Mouse (Mus musculus): ENCODE measurements at regions not wholly inside any gene's neighbourhood (a gene's known extent, or its start where the extent isn't known, plus 50 kb on each side); places are given as distances from the start of the nearest gene placed in this dataset.

DNA sequence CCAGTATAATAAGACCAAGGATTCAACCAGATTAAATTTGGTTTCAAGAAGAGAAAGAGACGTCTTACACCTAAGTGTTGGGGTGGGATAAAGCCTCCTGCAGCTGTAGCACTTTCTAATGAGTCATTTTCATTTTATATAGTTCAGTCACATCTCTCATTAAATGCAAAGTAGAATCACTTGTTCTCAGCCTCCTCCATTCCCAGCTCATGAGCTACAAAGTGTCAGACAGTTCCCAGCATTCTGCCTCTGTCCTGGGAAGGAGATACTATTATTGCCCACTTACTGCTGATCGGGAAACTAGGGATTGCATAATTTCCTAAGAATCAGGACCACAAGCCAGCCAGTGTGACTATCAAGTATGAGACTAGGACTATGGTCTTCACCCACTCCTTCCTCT lies 158.9 kb downstream of the Tph2 start:
- no peak for ATAC-seq (ENCODE audit: low FRiP score, low TSS enrichment)
- Histone ChIP-seq H3K27me3 (ENCODE audit: insufficient read depth, low read length) (no peaks in the 10 kb centered on the region), H3K27ac (ENCODE audit: low read length) (no peak overlapping the region), H3K36me3 (ENCODE audit: insufficient read depth, low read length) (no peaks in the 10 kb centered on the region), H3K4me1 (ENCODE audit: insufficient read depth, low read length) (no peaks in the 10 kb centered on the region), H3K4me3 (ENCODE audit: low read length) (no peak overlapping the region), H3K9ac (replicated peaks; ENCODE audit: low read length) (no peak overlapping the region), H3K4me2 (replicated peaks; ENCODE audit: low read depth, low read length) (no peak overlapping the region), H3K9me3 (ENCODE audit: low read length) (no peaks in the 10 kb centered on the region)
- 87% methylated on average over 2 of the region's 2 CpGs for WGBS

DNA sequence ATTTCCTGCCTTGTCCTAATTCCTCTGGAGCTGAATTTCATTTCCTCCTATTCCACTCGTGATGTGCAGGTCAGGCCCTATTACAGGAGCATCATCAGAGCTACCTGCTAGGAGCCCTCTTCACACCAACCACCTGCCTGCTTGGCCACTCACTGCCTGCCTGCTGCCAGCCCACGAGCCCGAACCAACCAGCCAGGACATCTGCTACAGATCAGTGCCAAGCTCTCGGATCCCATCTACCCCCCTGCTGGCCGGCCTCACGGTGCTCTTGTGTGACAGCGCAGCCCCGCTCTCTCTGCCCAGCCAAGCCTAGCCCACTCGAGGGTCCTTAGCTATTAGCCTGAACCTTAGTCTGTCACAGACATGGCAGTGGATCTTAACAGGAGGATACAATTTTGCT lies 165.4 kb downstream of the Tph2 start:
- H3K4me3 ChIP-seq (ENCODE audit: low read length): no peak overlapping the region
- H3K27me3 ChIP-seq (ENCODE audit: insufficient read depth, low read length): no peaks in the 10 kb centered on the region
- H3K9me3 ChIP-seq (ENCODE audit: low read length): no peaks in the 10 kb centered on the region
- no peak overlapping the region for H3K9ac ChIP-seq (replicated peaks; ENCODE audit: low read length)
- no peak overlapping the region for H3K27ac ChIP-seq (ENCODE audit: low read length)
- no peaks in the 10 kb centered on the region for H3K4me1 ChIP-seq (ENCODE audit: insufficient read depth, low read length)
- WGBS: 62% methylated on average over 9 of the region's 9 CpGs
- no peak for ATAC-seq (ENCODE audit: low FRiP score, low TSS enrichment)
- H3K36me3 ChIP-seq (ENCODE audit: insufficient read depth, low read length): no peaks in the 10 kb centered on the region
- H3K4me2 ChIP-seq (replicated peaks; ENCODE audit: low read depth, low read length): no peak overlapping the region

GRCm38 (mm10) chr10:115013491-115014001 lies 171.3 kb downstream of the Tph2 start:
- no peak for ATAC-seq (ENCODE audit: low FRiP score, low TSS enrichment)
- no peak overlapping the region for H3K27ac ChIP-seq (ENCODE audit: low read length)
- H3K9me3 ChIP-seq (ENCODE audit: low read length): no peaks in the 10 kb centered on the region
- peak overlapping the region; percentile 38 for H3K4me2 ChIP-seq (replicated peaks; ENCODE audit: low read depth, low read length)
- no peak overlapping the region for H3K4me3 ChIP-seq (ENCODE audit: low read length)
- no peak overlapping the region for H3K9ac ChIP-seq (replicated peaks; ENCODE audit: low read length)
- no peaks in the 10 kb centered on the region for H3K27me3 ChIP-seq (ENCODE audit: insufficient read depth, low read length)
- H3K36me3 ChIP-seq (ENCODE audit: insufficient read depth, low read length): no peaks in the 10 kb centered on the region
- no peaks in the 10 kb centered on the region for H3K4me1 ChIP-seq (ENCODE audit: insufficient read depth, low read length)
- 17% methylated on average over 11 of the region's 11 CpGs for WGBS

GRCm38 (mm10) chr10:115012922-115013321 lies 171.9 kb downstream of the Tph2 start:
- no peak for ATAC-seq (ENCODE audit: low FRiP score, low TSS enrichment)
- H3K9me3 ChIP-seq (ENCODE audit: low read length): no peaks in the 10 kb centered on the region
- H3K27me3 ChIP-seq (ENCODE audit: insufficient read depth, low read length): no peaks in the 10 kb centered on the region
- no peaks in the 10 kb centered on the region for H3K4me1 ChIP-seq (ENCODE audit: insufficient read depth, low read length)
- no peak overlapping the region for H3K4me3 ChIP-seq (ENCODE audit: low read length)
- no peak overlapping the region for H3K4me2 ChIP-seq (replicated peaks; ENCODE audit: low read depth, low read length)
- no peaks in the 10 kb centered on the region for H3K36me3 ChIP-seq (ENCODE audit: insufficient read depth, low read length)
- WGBS: 78% methylated on average over 6 of the region's 6 CpGs
- H3K27ac ChIP-seq (ENCODE audit: low read length): no peak overlapping the region
- H3K9ac ChIP-seq (replicated peaks; ENCODE audit: low read length): no peak overlapping the region

- WGBS: 74% methylated on average over 7 of the region's 7 CpGs
- no peaks in the 10 kb centered on the region for H3K9me3 ChIP-seq (ENCODE audit: low read length)
- H3K27me3 ChIP-seq (ENCODE audit: insufficient read depth, low read length): no peaks in the 10 kb centered on the region
- H3K4me1 ChIP-seq (ENCODE audit: insufficient read depth, low read length): no peaks in the 10 kb centered on the region
- no peak overlapping the region for H3K4me3 ChIP-seq (ENCODE audit: low read length)
- no peak overlapping the region for H3K4me2 ChIP-seq (replicated peaks; ENCODE audit: low read depth, low read length)
- H3K9ac ChIP-seq (replicated peaks; ENCODE audit: low read length): no peak overlapping the region
- H3K36me3 ChIP-seq (ENCODE audit: insufficient read depth, low read length): no peaks in the 10 kb centered on the region
- H3K27ac ChIP-seq (ENCODE audit: low read length): no peak overlapping the region
- ATAC-seq (ENCODE audit: low FRiP score, low TSS enrichment): no peak
Observed at GRCm38 (mm10) chr10:115012316-115012715, 172.5 kb downstream of the Tph2 start.

DNA sequence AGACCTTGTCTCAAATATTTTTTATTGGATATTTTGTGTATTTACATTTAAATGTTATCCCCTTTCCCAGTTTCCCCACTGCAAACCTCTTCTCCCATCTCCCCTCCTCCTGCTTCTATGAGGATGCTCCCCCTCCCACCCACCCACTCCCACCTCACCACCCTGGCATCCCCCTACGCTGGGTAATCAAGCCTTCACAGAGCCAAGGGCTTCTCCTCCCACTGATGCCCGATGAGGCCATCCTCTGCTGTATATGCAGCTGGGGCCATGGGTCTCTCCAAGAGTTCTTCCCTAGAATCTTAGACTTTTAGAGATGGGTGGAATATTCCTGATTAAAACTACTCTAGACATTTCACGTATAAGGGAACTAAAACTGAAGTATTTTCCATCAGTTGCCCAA lies 172.9 kb downstream of the Tph2 start:
- Histone ChIP-seq H3K36me3 (ENCODE audit: insufficient read depth, low read length) (no peaks in the 10 kb centered on the region), H3K4me1 (ENCODE audit: insufficient read depth, low read length) (no peaks in the 10 kb centered on the region), H3K27ac (ENCODE audit: low read length) (no peak overlapping the region), H3K9me3 (ENCODE audit: low read length) (no peaks in the 10 kb centered on the region), H3K27me3 (ENCODE audit: insufficient read depth, low read length) (no peaks in the 10 kb centered on the region), H3K4me2 (replicated peaks; ENCODE audit: low read depth, low read length) (no peak overlapping the region), H3K4me3 (ENCODE audit: low read length) (no peak overlapping the region), H3K9ac (replicated peaks; ENCODE audit: low read length) (no peak overlapping the region)
- WGBS: 71% methylated on average over 3 of the region's 3 CpGs
- no peak for ATAC-seq (ENCODE audit: low FRiP score, low TSS enrichment)

- no peak for ATAC-seq (ENCODE audit: low FRiP score, low TSS enrichment)
- H3K9ac ChIP-seq (replicated peaks; ENCODE audit: low read length): no peak overlapping the region
- H3K36me3 ChIP-seq (ENCODE audit: insufficient read depth, low read length): no peaks in the 10 kb centered on the region
- no peaks in the 10 kb centered on the region for H3K27me3 ChIP-seq (ENCODE audit: insufficient read depth, low read length)
- H3K4me2 ChIP-seq (replicated peaks; ENCODE audit: low read depth, low read length): no peak overlapping the region
- WGBS: 66% methylated on average over 3 of the region's 3 CpGs
- H3K4me3 ChIP-seq (ENCODE audit: low read length): no peak overlapping the region
- H3K9me3 ChIP-seq (ENCODE audit: low read length): no peaks in the 10 kb centered on the region
- H3K4me1 ChIP-seq (ENCODE audit: insufficient read depth, low read length): no peaks in the 10 kb centered on the region
- no peak overlapping the region for H3K27ac ChIP-seq (ENCODE audit: low read length)
Observed at GRCm38 (mm10) chr10:114996400-114996799, 188.4 kb downstream of the Tph2 start.

DNA sequence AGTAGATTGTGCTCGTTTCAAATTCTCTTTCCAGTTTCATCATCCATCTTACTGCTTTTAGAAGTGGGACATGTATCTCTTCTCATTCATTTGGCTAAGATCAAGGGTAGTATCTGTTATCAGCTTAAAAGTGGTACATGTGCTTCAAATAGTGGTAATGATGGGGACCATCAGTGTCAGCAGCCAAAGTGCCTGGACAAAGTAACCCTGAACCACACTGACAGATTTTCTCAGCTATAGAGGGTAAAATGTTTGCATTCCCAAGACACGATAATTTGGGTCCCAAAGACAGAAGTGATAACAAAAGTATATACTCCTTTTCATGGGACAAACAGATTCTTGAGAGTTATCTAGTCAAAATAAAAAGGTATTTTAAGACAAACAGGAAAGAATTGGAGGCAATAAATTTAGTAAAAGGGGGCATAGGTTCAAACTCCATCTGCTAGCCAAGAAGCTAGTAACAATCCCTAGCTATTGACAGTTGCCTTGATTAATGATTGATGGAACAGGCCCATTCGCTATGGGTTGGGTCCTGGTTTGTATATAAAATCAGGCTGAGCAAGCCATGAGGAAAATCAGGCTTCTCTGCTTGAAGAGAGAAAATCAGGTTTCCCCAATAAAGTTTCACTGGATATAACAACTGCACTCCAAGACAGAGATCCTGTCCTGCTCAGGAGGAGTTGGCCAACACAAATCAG lies 189.5 kb downstream of the Tph2 start:
- H3K27ac ChIP-seq (ENCODE audit: low read length): no peak overlapping the region
- no peak overlapping the region for H3K4me2 ChIP-seq (replicated peaks; ENCODE audit: low read depth, low read length)
- H3K9ac ChIP-seq (replicated peaks; ENCODE audit: low read length): no peak overlapping the region
- no peaks in the 10 kb centered on the region for H3K36me3 ChIP-seq (ENCODE audit: insufficient read depth, low read length)
- ATAC-seq (ENCODE audit: low FRiP score, low TSS enrichment): 0 out of 2 replicates have a peak, but pooled peaks have one; percentile 59
- 60% methylated on average over 3 of the region's 3 CpGs for WGBS
- no peaks in the 10 kb centered on the region for H3K9me3 ChIP-seq (ENCODE audit: low read length)
- H3K27me3 ChIP-seq (ENCODE audit: insufficient read depth, low read length): no peaks in the 10 kb centered on the region
- no peak overlapping the region for H3K4me3 ChIP-seq (ENCODE audit: low read length)
- no peaks in the 10 kb centered on the region for H3K4me1 ChIP-seq (ENCODE audit: insufficient read depth, low read length)

- Histone ChIP-seq H3K9me3 (ENCODE audit: low read length) (no peaks in the 10 kb centered on the region), H3K4me2 (replicated peaks; ENCODE audit: low read depth, low read length) (no peak overlapping the region), H3K27ac (ENCODE audit: low read length) (no peak overlapping the region), H3K27me3 (ENCODE audit: insufficient read depth, low read length) (no peaks in the 10 kb centered on the region), H3K36me3 (ENCODE audit: insufficient read depth, low read length) (no peaks in the 10 kb centered on the region), H3K9ac (replicated peaks; ENCODE audit: low read length) (no peak overlapping the region), H3K4me1 (ENCODE audit: insufficient read depth, low read length) (no peaks in the 10 kb centered on the region), H3K4me3 (ENCODE audit: low read length) (no peak overlapping the region)
- 91% methylated on average over 8 of the region's 8 CpGs for WGBS
- ATAC-seq (ENCODE audit: low FRiP score, low TSS enrichment): no peak
Observed at GRCm38 (mm10) chr10:114988453-114989226, 186.5 kb upstream of the Trhde start.

- no peak for ATAC-seq (ENCODE audit: low FRiP score, low TSS enrichment)
- no peak overlapping the region for H3K27ac ChIP-seq (ENCODE audit: low read length)
- H3K4me1 ChIP-seq (ENCODE audit: insufficient read depth, low read length): no peaks in the 10 kb centered on the region
- no peak overlapping the region for H3K4me3 ChIP-seq (ENCODE audit: low read length)
- H3K27me3 ChIP-seq (ENCODE audit: insufficient read depth, low read length): no peaks in the 10 kb centered on the region
- no peaks in the 10 kb centered on the region for H3K9me3 ChIP-seq (ENCODE audit: low read length)
- 70% methylated on average over 2 of the region's 2 CpGs for WGBS
- H3K36me3 ChIP-seq (ENCODE audit: insufficient read depth, low read length): no peaks in the 10 kb centered on the region
- no peak overlapping the region for H3K9ac ChIP-seq (replicated peaks; ENCODE audit: low read length)
- no peak overlapping the region for H3K4me2 ChIP-seq (replicated peaks; ENCODE audit: low read depth, low read length)
Observed at GRCm38 (mm10) chr10:114972364-114972763, 170.3 kb upstream of the Trhde start.

Measured in kidney, embryonic 16.5 days (tissue).